Mouse (Mus musculus) ovary, postnatal 36 days (tissue): ENCODE data around the gene Pard3.

Source experiments
- DNase-seq: peaks from one replicate; pipeline ENCODE4 v3.0.0; 2022; ENCODE audit warnings: low spot score, mixed read lengths

Gene Pard3

DNA sequence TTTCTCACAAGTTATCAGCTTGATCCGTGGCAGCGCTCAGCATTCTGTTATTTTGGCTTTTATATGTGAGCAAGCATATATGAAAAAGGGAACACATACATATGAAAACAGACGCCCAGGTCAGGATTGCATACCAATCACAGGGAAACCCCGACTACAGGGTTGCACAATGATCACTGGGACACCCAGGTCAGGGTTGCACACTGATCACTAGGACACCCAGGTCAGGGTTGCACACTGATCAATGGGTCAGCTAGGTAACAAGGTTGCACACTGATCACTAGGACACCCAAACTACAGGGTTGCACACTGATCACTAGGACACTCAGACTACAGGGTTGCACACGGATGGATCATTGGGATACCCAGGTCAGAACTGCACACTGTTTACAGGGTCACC lies 228.6 kb downstream of the Pard3 start:
- DNase-seq = no peak

DNA sequence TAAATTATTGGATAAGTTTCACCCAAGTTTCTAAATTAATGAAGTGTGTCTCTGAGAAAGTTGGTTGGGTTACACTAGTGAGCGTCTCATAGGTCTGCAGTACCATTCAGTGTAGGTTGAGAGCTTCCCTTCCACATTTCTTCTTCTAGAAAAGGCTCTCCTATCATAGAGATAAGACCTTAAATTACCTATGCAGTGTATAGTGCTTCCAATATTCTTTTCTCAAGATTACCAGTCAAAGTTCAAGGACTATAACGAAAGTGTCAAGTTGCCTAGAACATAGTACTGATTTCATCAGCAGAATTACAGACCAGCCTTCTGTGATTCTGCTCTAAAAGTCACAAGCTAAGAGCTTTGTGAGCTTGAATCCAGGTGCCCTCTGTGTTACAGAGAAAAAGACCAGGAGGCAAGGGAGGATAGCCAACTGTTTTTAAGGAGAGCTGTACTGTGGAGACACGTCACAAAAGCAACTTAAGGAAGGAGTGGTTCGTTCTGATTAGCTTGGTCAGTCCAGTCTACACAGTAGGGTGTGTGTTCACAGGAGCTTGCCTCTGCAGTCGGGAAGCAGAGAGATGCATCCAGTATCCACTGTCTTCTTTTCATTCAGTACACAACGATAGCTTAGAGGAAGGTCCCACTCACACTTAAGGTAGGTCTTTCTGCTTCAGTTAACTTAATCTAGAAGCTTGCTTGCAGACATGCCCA lies 229.5 kb downstream of the Pard3 start:
- no peak for DNase-seq

DNA sequence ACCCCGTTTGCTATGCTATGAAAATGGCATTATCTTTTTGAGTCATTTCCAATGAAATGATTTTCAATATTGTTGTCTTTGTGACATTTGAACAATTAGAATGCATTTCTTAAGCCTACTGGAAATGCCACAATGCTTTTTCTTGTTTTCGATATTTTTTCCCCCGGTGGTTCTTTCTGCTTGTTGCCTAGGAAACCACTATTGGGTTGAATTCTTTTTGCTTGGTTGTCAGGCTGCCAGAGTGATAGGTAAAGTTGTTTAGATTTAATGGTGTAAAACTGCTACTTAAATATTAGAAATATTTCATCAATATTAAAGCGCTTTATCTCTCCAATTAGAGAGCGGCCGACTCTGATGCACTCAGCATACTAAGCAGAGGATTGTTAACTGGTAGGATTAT lies 230.4 kb downstream of the Pard3 start:
- DNase-seq = no peak

DNA sequence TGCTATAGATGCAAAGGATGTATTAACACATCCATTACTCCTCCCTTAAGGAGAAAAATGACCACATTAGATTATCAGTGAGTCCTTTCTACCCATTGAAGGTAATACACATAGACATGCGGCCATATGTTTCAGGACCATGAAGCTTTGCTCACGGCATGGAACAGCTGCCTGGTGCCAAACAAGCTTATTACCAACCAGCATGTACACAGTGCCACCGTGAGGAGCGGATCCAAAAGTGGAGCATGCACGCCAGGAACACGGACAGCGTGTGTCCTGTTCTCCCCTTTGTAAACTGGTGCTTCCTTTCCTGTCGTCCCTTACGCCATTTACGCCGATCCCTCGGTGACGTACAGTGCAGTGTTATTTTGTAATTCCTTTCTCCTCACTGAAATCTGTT lies 232.2 kb downstream of the Pard3 start:
- no peak for DNase-seq

DNA sequence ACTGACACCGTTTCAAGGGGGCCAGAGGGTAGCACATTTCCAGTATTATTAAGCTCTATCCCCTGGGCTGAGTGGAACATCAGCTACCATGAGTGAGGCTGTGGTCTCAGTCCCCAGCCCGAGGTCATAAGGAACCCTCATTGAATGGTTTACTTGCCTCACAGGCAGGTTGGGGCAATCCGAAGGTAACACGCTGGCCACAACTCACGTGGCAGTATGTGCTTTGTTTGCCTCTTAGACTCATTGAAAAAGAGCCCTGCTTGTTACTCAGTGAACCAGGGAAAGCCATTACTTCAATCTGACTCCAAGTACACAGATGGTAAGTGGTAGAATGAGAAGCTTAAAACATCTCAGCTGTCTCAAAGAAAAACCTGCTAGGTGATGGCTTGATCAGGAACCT lies 236.8 kb downstream of the Pard3 start:
- no peak for DNase-seq

DNA sequence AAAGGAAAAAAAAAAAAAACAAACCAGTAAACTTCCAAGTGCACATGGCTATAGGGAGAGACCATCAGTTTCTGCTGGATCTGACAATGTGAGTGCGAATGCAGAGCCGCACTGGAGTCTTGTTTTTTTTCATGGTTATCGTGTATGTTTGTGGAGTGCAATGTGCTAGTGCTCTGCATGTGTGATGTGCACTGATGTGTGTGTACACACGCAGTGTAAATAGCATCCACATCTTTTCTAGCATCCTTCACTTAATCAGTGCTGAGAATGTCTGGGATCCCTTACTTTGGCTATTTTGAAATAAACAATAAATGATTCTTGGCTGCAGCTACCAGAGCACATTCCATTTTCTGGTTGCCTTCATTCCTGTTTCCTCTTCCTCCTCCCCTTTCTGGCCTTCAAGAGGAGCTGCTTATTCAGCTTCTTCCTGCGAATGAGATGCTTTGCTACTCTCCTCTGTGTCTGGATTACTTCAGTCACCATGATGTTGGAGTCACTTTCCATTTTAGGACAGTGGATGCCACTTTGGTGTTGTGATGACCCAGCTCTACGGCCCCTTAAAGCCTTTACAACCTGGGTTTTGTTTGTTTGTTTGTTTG lies 239.3 kb downstream of the Pard3 start:
- no peak for DNase-seq

DNA sequence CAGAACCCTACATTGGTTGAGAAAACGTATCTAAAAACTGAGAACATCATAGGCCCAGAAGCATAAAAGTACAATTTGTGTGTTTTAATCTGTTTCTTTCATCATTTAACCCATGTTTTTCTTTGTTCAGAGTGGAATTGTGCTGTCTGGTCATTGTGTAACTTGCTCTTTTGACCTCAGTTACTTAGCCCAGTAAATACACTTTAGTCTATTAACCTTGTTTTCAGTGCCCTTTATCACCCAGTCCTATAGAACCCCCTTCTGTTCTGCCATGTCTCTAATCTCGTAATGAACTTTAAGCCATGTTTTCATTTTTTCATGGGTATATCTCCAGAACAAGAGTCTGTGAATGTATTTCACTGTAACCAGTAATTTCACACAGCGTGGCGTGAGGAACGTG lies 243.3 kb downstream of the Pard3 start:
- DNase-seq = no peak

DNA sequence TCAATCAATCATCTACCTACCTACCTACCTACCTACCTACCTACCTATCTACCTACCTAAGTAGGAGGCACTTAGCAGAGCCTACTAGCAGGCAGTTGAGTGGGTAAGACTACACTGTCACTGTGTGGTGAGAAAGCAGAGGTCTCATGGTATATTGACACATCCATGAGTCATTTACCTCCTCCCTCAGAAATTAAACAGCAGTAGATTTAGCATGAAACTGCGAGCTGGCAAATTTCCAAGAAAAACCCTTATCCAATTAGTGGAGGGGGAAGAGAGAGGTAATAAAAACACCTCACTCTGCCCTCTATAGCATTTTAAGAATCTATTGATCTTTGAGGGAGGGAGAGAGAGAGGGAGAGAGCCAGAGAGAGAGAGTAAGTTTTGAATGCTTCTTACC lies 245.7 kb downstream of the Pard3 start:
- no peak for DNase-seq

DNA sequence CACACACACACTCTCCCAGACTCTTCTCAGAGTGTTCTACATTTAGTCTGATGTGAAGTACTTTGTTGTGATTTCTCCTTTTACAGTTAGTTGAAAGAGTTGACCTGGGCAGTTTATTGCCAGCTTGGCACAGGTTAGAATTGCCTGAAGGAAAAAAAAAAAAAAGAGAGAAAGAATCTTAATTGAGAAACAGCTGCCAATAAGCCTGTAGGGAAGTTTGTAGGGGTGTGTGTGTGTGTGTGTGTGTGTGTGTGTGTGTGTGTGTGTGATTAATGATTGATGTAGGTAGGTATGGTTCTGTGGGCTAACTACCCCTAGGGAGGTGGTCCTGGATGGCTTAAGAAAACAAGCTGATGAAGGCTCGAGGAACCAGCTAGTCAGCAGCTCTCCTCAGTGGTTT lies 252.1 kb downstream of the Pard3 start:
- DNase-seq = no peak

DNA sequence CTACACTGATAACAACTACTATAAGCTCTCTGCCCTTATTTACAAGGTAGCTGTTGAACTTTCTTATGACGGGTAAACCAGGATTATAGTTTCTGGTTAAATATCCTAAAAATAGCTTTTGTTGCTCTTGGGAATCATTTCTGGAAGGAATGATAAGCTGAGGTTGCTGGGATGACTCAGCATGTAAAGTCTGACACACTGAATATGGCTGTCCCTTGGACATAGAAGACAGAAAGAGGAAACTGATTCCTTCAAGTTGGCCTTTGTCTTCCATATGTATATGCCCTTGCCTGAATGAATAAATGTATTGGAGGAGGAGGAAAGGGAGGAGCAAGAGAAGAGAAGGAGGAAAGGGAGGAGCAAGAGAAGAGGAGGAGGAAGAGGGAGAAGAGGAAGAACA lies 254.2 kb downstream of the Pard3 start:
- DNase-seq = no peak

DNA sequence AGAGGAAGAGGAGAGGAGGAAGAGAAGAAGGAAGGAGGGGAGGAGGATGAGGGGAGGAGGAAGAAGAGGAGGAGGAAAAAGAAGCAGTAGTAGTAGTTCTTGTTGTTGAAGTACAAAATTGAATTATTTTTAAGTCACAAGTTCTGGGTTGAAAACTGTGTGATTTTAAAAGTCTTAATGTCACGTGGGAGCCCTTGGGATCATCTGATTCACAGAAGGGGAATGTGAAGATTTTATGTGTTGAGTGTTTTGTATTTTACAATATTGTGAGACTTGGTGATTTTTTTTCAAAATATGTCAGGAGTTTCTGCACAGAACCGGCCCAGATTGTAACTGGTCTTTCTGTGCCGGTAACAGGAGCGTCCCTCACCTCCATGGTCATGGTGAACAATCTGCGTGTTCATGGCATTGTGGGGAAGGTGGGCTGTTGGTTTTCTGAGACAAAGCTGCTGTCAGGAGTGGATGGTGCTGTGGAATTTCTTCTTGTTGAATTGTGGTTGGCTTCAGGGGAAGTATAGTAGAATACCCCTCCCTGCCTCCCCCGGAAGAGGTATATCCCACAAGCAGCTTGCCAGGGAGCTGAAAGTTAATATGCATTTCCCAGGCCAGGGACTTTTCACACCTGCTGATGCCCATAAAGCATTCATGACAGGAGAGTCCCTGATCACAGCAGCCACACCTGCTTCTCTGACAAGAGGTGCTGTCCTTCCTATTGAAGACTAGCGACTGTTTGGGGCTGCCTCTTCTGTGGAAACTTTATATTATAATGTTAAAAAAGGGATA lies 254.9 kb downstream of the Pard3 start:
- DNase-seq = no peak

DNA sequence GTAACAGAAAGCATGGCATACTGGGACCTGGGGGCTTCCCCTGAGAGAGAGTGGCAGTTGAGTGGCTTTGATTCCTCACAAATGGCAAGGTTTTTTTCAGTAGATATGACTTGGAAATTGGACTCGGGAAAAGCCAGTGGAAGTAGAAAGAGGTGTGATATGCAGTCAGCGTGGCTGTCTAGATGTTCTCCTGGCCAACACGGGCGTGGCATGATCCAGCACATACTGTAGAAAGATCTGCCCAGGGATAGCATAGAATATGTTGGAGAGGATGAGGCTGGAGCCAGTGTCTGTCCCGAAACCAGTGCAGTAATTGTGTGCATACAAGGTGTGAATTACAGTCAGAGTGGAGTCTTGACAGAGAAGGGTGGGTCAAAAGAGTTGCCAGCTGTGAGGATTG lies 257.2 kb downstream of the Pard3 start:
- no peak for DNase-seq

DNA sequence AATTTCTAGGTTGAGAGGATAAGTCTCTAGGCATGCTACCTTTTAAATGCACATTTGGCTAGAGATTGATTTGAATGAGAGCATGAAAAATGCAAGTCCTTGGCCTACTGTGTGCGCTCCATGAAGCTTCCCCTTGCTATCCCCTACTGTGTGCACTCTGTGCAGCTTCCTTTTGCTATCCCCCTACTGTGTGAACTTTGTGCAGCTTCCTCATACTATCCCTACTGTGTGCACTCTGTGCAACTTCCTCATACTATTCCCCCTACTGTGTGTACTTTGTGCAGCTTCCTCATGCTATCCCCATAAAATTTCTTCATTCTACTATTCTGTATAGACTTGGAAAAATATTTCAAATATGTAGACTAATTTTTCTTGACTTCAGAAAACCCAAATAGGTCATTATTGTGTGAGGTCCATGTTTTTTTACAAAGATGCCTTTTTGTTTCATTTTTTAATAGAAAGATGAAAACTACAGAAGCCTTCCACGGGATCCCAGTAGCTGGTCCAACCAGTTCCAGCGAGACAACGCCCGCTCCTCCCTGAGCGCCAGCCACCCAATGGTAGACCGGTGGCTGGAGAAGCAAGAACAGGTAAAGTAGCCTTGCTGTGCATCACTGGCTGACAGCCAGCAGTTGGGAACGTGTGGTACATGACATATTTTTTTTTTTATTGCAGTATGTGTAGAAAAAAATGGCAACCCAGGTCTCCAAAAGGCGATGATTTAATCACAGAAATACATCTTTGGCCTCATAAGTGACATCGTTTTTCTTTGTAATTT lies 260.1 kb downstream of the Pard3 start:
- DNase-seq = no peak

DNA sequence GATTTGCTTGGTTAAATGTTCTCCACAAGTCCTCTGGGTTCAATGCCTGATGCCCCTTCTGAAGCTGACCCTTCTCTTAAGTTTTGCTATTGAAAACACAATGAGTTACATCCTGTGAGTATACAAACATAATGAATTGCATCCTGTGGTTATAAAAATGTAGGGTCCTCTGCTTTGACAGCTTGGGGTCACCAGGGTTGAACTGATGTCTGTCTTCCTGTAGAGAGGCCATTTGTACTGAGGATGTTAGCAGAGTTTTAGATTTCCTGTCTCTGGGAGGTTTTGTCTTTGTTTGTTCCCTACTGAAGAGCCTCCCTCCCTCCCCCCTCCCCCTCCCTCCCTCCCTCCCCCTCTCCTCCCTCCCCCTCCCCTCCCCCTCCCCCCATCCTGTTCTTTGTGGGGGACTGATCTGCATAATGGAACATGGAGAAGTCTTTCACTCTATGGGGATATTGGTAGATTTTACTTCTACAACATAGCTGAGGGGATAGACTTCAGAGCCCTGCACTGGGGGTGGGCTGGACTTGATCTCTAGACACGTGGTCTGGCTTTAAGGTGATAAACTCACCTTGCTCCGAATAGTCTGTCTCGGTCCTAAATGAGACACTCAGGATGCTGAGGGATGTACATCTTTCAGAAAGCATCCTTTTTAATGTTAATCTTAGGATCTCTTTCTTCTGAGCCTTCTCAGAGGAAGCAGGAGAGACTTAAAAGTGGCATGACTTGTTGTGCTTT lies 261.3 kb downstream of the Pard3 start:
- no peak for DNase-seq

DNA sequence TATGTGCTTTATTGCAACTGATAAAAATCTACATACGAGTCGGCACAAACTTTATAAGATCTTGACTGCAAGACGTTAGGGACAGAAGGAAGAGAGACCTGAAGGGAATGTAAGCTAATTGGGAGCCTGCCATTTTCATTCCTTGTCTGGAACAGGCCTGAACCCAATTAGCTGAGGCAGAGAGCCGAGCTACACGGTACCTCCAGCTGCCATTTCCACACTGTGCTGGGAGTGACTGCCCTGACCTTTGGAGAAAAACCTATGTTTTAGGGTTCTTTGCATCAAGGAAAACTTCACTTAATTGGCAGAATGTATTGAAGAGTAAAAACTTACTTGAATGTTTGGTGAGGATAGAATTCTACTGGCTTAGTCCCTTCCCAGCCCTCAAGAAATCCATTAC lies 262.1 kb downstream of the Pard3 start:
- DNase-seq = no peak

DNA sequence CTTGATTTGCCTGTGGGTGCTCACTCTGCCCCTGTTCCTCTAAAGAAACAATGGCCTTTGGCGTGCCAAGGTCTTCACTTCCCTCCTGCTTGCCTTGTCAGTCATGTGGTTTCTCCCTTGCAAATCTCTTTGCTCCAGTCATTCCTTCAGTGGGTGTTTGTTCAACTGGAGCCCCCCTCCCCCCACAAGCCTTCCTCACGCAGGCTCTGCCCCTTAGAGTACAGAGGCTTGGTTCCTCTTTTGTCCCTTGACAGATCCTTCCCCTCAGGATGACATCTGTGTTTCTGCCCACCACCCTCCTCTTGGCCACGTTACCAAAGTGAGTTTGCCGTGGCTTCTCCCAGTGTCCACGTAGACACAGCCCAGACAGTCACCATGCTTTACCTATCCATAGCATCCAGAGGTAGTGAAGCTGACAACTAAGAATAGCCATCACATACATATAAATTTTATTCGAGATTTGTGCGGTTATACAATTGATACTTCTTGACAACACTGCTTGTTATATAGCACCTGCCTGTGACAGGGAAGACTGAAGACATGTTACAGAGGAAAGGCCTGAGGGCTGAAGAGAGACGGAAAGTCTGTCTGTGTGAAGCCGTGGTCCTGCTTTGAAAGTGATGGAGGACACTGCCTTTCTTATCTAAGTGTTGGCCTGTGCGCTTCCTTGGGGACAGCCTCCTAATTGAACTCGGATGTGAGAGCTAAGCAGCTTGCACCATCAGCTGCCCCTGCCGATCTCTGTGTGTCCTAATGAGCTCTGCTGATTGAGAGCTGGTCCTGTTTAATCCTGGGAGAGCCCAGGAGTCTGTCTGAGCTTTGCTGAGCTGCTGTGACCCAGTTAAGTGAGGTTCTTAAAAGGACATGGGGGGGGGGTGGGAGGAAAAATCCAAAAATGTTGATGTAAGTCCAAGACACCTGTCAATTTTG lies 266.8 kb downstream of the Pard3 start:
- DNase-seq = no peak

DNA sequence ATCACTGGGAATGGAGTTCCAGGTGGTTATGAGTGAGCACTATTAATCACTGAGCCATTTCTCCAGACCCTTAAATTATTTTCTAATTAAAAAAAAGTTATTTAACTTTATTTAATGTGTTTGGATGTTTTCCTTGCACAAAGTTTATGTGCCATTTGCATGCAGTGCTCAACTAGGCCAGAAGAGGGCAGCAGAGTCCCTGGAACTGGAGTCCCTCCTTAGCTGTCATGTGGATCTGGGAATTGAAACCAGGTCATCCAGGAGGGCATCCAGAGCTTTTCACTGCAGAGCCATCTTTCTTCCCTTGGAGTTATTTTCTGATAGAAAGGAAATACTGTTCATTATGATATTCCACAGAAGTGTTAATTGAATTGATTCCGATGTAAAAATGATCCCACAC lies 268.1 kb downstream of the Pard3 start:
- DNase-seq = peak; percentile 36

DNA sequence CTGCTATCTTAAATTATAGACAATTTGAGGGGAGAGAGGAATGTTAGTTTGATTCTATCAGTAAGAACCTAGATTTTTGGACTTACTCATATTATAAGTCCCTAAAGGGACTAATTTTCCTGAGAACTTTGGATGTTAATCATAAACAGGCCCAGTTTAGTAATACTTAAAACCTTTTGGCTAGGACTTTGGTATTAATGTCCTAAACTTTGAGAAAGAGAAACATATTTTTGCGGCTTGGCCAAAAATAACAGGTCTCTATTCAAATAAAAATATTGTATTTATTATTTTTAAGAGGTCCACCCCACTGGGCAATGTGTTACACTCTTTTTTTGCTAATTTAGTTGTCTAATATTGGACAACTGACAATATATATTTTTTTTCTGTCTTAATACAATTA lies 271.5 kb downstream of the Pard3 start:
- DNase-seq = no peak

DNA sequence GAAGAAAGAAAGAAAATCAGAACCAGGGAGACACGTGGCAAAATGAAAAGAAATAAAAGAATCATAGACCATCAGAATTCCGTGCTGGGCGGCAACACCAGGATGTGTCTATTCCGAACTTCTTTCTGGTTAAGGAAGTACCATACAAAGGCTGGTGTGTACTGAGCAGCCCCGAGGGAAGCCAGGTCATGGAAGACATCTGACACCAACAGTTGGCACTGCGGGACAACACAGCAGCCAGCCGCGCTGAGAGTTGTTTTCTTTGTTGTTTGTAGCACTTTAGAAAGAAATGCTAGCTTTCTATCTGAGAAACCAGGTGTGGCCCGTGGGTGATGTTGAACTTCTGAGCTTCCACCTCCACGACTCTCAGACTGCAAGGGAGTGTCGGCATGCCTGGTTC lies 274.5 kb downstream of the Pard3 start:
- no peak for DNase-seq

DNA sequence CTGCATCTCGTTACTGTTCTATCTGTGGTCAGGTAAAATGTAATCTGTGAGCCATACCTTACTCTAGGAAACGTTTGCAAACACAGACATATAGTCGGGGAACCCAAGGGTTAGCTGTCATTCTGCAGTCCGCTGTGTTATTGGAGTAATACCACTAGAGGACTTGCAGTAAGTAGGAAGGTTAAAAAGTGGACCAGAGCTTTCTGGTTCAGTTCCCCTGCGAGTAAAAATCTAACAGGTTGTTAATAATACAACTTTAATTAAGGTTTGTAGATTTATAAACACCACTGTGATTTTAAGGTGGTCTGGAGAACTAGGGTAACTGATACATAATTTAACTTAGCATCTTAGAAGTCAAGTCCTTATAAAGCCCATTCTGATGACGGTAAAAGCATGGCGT lies 277.4 kb downstream of the Pard3 start:
- DNase-seq = no peak

DNA sequence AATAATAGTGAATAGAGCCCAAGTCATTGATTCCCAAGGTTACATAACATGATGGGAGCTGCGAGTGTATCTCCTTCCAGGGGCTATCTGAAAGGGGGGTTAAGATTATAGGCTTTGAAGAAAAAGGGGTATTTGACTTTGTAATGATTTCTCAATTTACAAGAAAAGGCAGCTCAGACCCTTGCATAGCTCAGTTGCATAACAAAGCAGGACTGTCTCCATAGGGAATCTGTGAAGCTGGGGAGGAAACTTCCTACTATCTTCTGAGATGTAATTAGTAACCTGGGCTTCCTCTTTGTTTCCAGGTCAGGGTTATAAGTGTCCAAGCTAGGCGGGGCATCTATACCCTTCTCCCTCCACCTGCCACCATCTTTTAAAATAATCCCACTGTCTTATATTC lies 279.4 kb downstream of the Pard3 start:
- no peak for DNase-seq
